Mouse (Mus musculus) liver, embryonic 14.5 days (tissue): ENCODE measurements around the gene Abcc1. TPM values are rescaled to one million over a fixed set of nuclear protein-coding genes. Genes with fewer than 3 reads are reported as not detected.

Experiments used
- ATAC-seq: fragments of 200-750 bp; cut with Nextera tagmentation; 2 replicates; pipeline ENCODE4 v1.8.0; 2017; ENCODE audit warnings: moderate number of reproducible peaks, mild to moderate bottlenecking, moderate library complexity; ENCODE audit not compliant: insufficient read depth
- DNase-seq, 3 experiments: peaks; one replicate each; pipeline ENCODE4 v3.0.0-alpha.2; 2012 to 2013; ENCODE audit warnings: low read depth in 3 of 3, low spot score in 3 of 3
- H3K27ac ChIP-seq: fragments of 300-500 bp; sonication (generic); 2 replicates; pipeline ENCODE4 v1.5.1; 2014; ENCODE audit warnings: moderate library complexity, mild to moderate bottlenecking, control low read depth, inconsistent platforms
- H3K27me3 ChIP-seq: fragments of 300-500 bp; sonication (generic); 2 replicates; pipeline ENCODE4 v1.6.1; 2014; ENCODE audit warnings: mild to moderate bottlenecking, low read length, moderate library complexity; ENCODE audit not compliant: control insufficient read depth, insufficient read depth
- H3K36me3 ChIP-seq: fragments of 300-500 bp; sonication (generic); replicated peaks from 2 replicates; pipeline ENCODE4 v1.6.1; 2014; ENCODE audit warnings: low read depth; ENCODE audit not compliant: control insufficient read depth, insufficient read depth
- H3K4me1 ChIP-seq, 2 experiments: fragments of 200-500 bp in 1 of 2; fragments of 300-500 bp in 1 of 2; sonication (generic) in 1 of 2; replicated peaks; 2 replicates each; pipeline ENCODE4 v1.6.1; 2012 to 2014; ENCODE audit warnings: antibody characterized with exemption in 1 of 2, inconsistent platforms in 1 of 2, low read length in 1 of 2; ENCODE audit not compliant: control insufficient read depth in 2 of 2, insufficient read depth in 2 of 2
- H3K4me2 ChIP-seq: fragments of 300-500 bp; sonication (generic); 2 replicates; pipeline ENCODE4 v1.6.1; 2014; ENCODE audit warnings: low read depth, mild to moderate bottlenecking, control low read depth, moderate library complexity
- H3K4me3 ChIP-seq, 2 experiments: fragments of 200-500 bp in 1 of 2; fragments of 300-500 bp in 1 of 2; sonication (generic) in 1 of 2; 2 replicates each; pipeline ENCODE4 v1.5.1; 2012 to 2014; ENCODE audit warnings: low read depth in 2 of 2, low read length in 2 of 2, mild to moderate bottlenecking in 2 of 2, control low read depth in 1 of 2, inconsistent platforms in 1 of 2, moderate library complexity in 1 of 2; ENCODE audit not compliant: insufficient read depth in 1 of 2
- H3K9ac ChIP-seq: fragments of 300-500 bp; sonication (generic); replicated peaks from 2 replicates; pipeline ENCODE4 v1.6.1; 2014; ENCODE audit warnings: mild to moderate bottlenecking, control low read depth, moderate library complexity
- H3K9me3 ChIP-seq: fragments of 300-500 bp; sonication (generic); 2 replicates; pipeline ENCODE4 v1.6.1; 2016; ENCODE audit warnings: low read length, mixed read lengths; ENCODE audit not compliant: control insufficient read depth
- CTCF ChIP-seq: IDR thresholded peaks from 2 replicates; pipeline ENCODE4 v1.5.1; 2016; ENCODE audit warnings: antibody characterized with exemption, low read depth, control low read depth
- EP300 ChIP-seq: IDR thresholded peaks from 2 replicates; pipeline ENCODE4 v1.6.1; 2016; ENCODE audit warnings: antibody characterized with exemption, low read depth
- WGBS: fragments of 180-500 bp; shearing (Covaris S2); extraction: QIAGEN DNeasy Blood & Tissue Kit; methylation state at CpG from one replicate; pipeline ENCODE4 v1.1.7; 2014; ENCODE audit not compliant: insufficient replicate concordance; 5-methylcytosine and 5-hydroxymethylcytosine counted together
- polyA plus RNA-seq, 2 experiments: library from polyadenylated mRNA; depleted of rRNA in 1 of 2; stranded (reverse) in 1 of 2; unstranded in 1 of 2; fragments of >200 nt; fragmentation: Nextera tagmentation in 1 of 2; extraction: Ambion mirVana in 1 of 2; gene quantifications; 2 replicates each; pipeline versions ENCODE4 v1.2.1 to v1.2.3; 2012 to 2014

Gene Abcc1
- polyA plus RNA-seq, 2 experiments = 1.9 to 2.4 TPM

DNA sequence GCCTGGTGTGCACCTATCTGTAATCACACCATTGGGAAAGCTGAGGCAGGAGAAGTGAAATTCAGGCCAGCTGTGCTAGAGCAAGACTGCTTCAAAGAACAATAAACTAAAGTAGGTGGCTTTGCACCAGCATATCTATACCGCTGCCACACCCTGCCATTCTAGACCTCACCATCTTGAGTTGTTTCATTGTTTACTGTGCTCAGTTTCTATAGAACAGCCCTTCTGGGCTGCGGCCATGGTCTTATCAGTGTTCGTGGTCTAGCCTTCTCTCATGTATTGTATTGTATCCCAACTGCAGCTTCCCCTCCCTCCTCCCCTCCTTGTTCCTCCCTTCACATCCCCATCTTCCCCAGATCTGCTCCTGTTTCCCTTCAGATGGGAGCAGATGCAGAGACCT, 2.1 kb downstream of the Abcc1 start:
- ATAC-seq (no peak), DNase-seq (no peak)
- H3K27me3 ChIP-seq = no peaks in the 10 kb centered on the region
- TF ChIP-seq CTCF = no peak
- no peak for TF ChIP-seq EP300
- no peak overlapping the region for H3K27ac ChIP-seq
- peaks cover 4 to 31% of the 10 kb centered on the region in 2 experiments for H3K4me1 ChIP-seq
- H3K9ac ChIP-seq = no peak overlapping the region
- H3K9me3 ChIP-seq = no peaks in the 10 kb centered on the region
- no peaks in the 10 kb centered on the region for H3K36me3 ChIP-seq
- 25% methylated on average over 3 of the region's 3 CpGs for WGBS
- no peak overlapping the region for H3K4me3 ChIP-seq
- peak overlapping the region; percentile 18; the same call in 1 of the 2 replicates for H3K4me2 ChIP-seq

DNA sequence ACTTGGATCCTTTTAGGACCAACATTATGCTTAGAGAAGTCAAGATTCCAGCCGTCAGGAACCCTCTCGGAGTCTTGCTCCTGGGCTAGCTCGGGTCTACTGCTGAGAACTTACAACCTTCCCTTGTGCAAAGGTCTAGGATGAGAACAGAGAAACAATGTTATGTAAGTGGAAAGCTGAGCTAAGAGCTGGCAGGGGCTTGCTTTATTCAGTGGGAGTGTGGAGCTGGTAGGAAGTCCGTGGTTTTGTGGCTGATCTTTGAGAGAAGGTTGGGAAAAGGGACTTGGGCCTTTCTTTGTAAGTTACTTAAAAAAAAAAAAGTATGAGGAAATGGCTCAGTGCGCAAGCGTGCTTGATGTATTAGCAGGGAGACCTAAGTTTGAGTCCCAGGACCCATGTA, 2.7 kb downstream of the Abcc1 start:
- no peak overlapping the region for H3K27ac ChIP-seq
- 54% methylated on average over 6 of the region's 6 CpGs for WGBS
- no peak overlapping the region for H3K9ac ChIP-seq
- no peaks in the 10 kb centered on the region for H3K9me3 ChIP-seq
- H3K4me2 ChIP-seq = no peak overlapping the region
- ATAC-seq (no peak), DNase-seq (no peak)
- H3K27me3 ChIP-seq = no peaks in the 10 kb centered on the region
- H3K36me3 ChIP-seq = no peaks in the 10 kb centered on the region
- no peak overlapping the region for H3K4me3 ChIP-seq
- H3K4me1 ChIP-seq = peaks cover 4 to 30% of the 10 kb centered on the region in 2 experiments
- TF ChIP-seq EP300 (no peak), CTCF (no peak)

DNA sequence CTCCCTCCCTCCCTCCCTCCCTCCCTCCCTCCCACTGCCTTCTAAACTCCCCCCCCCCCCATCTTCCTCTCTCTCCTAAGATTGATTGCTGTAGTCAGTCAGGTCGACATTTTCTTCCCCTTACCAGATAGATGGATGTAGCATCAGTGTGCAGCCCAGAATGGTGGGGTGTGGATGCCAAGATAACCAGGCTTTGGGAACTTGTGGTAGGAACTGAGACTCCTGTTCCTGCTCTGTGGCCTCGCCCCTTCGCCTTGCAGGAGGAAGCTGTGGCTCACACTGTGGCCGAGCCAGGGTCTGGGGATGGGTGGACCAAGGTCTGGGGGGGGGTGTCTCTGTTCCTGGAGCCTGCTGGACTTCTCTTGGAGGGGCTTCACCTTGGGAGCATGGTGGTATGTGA, 4.1 kb downstream of the Abcc1 start:
- Histone ChIP-seq H3K4me1 (peaks cover 4 to 30% of the 10 kb centered on the region in 2 experiments), H3K27me3 (no peaks in the 10 kb centered on the region), H3K36me3 (no peaks in the 10 kb centered on the region), H3K4me2 (no peak overlapping the region), H3K9ac (no peak overlapping the region), H3K9me3 (no peaks in the 10 kb centered on the region), H3K27ac (no peak overlapping the region), H3K4me3 (no peak overlapping the region)
- no peak for TF ChIP-seq EP300
- TF ChIP-seq CTCF = no peak
- 19% methylated on average over 4 of the region's 4 CpGs for WGBS
- ATAC-seq (no peak), DNase-seq (no peak)

DNA sequence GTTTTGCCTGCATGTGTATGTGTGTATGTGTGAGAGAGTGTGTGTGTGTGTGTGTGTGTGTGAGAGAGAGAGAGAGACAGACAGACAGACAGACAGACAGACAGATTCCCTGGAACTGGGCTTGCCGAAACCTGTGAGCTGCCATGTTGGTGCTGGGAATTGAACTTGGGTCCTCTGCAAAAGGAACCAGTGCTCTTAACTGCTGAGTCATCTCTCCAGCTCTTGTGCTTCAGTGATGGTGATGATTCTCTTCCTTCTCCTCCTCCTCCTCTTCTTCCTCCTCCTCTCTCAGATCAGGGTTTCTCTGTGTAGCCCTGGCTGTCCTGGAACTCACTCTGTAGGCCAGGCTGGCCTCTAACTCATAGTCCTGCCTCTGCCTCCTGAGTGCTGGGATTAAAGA, 4.7 kb downstream of the Abcc1 start:
- Histone ChIP-seq H3K27me3 (no peaks in the 10 kb centered on the region), H3K4me1 (peaks cover 4 to 28% of the 10 kb centered on the region in 2 experiments), H3K9me3 (no peaks in the 10 kb centered on the region), H3K4me3 (no peak overlapping the region), H3K9ac (no peak overlapping the region), H3K36me3 (no peaks in the 10 kb centered on the region), H3K4me2 (no peak overlapping the region), H3K27ac (no peak overlapping the region)
- no peak for ATAC-seq
- 76% methylated on average over 1 of the region's 1 CpGs for WGBS
- DNase-seq = no peak
- TF ChIP-seq CTCF = no peak

DNA sequence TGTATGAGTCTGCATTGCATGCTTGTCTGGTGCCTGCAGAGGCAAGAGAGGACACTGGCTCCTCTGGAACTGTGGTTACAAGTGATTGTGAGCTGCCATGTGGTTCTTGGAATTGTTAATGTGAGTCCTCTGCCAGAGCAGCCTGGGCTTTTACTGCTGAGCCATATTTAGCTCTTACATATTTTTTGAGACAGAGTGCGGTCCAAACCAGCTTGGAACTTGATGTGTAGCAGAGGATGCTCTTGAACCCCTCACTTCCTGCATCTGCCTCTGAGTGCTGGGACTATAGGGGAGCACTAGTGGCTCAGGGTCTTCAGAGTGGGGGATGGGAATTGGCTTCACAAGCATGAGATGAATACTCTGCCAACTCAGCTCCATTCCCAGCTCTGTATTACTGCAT, 10.0 kb downstream of the Abcc1 start:
- no peak for ATAC-seq
- Histone ChIP-seq H3K4me2 (no peak overlapping the region), H3K4me3 (no peak overlapping the region), H3K27ac (no peak overlapping the region), H3K4me1 (peaks cover 8 to 13% of the 10 kb centered on the region in 2 experiments), H3K36me3 (no peaks in the 10 kb centered on the region), H3K9ac (no peak overlapping the region), H3K9me3 (no peaks in the 10 kb centered on the region), H3K27me3 (no peaks in the 10 kb centered on the region)
- TF ChIP-seq CTCF (no peak), EP300 (no peak)
- no peak for DNase-seq
- WGBS = 72% methylated on average over 1 of the region's 1 CpGs
